Mouse (Mus musculus) megakaryocyte, embryonic 14.5 days (primary cell): Measurements from ENCODE around the gene Ubr7.

Experiments
- FLI1 ChIP-seq: IDR thresholded peaks from 2 replicates; pipeline ENCODE4 v1.6.1; 2012; ENCODE audit warnings: low read length, inconsistent platforms, mixed read lengths
- GATA1 ChIP-seq: IDR thresholded peaks from 3 replicates; pipeline ENCODE4 v1.6.1; 2012; ENCODE audit warnings: mixed read lengths, low read length, inconsistent platforms, borderline replicate concordance

- TF ChIP-seq GATA1 (no peak), FLI1 (no peak)
Observed at GRCm38 (mm10) chr12:102714116-102714515, 43.7 kb upstream of the Ubr7 start.
